Mouse (Mus musculus) testis, adult 2 months (tissue): ENCODE results near the gene H2afv.

Experiments
- CTCF ChIP-seq: fragments of 200-500 bp; IDR thresholded peaks from 2 replicates; pipeline ENCODE4 v1.5.1; 2012; ENCODE audit warnings: low read depth, mild to moderate bottlenecking, inconsistent platforms, low read length, moderate library complexity; ENCODE audit not compliant: control insufficient read depth, insufficient read depth, insufficient replicate concordance
- POLR2A ChIP-seq: fragments of 200-500 bp; IDR thresholded peaks from 2 replicates; pipeline ENCODE4 v1.6.1; 2012; ENCODE audit warnings: low read depth, mild to moderate bottlenecking, inconsistent platforms, low read length, moderate library complexity; ENCODE audit not compliant: control insufficient read depth

DNA sequence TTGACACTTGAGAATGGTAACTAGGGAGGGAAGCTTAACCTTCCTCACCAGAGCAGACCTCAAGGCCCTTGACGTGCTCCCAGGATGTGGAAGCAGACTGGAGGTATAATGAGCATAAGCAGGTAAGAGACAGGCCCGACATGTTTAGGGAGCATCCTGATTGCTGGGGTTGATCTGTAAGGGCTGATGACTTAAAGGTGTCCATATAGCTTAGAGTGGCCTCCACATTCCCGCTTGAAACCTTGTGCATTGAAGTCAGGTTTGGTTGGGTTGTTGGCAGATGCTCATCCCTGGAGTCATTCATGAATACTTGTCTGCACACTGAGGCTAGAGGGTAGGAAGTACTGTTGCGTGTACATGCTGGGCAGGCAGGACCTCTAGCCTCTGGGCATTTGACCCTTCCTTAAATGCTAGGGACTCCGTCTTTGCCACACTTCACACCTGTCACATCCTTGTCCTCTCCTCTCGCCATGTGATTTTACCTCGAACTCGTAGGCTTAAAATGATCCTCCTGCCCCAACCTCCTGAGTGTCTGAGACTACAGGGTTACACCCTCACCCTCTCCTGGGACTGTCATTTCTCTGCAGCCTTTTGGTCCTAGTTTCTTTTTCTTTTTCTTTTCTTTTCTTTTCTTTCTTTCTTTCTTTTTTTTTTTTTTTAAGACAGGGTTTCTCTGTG, 53.7 kb downstream of the H2afv start:
- TF ChIP-seq POLR2A (no peak), CTCF (no peak)
